In the genomic region with DNA sequence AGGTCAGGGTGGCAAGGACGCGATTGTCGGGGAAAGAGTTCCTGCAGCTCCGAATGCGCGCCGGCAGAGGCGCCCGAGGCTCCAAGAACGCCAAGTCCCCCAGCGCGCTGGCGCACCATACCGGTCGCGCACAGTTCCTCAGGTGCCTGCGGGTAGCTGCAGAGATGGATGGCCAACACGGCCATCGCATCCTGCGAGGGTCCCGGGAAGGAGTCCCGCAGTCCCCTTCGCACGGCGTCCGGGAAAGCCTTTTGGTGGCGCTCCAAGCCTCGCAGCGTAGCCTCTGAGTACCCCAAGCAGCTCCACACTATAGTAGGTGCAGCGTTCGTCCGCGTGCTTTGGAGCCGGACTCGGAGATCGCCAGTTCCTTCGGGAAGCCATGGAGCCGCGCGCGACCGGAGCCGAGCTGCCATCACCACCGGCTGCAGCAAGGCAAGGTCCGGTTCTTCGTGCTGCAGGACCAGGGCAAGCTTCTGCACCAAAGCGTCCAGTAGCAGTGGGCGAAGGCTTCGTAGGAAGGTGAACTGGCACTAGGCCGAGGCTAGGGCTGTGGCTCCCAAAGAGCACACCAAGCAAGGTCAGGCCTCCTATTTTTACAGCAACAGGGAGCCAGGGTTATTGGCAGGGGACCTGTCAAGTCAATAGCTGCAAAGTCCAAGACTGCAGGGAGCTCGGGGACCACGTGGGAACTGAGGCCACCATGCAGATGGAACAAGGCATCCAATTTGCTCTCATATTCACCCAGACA, we compare ENCODE assay signal across 7 mouse cellular contexts. TPM values are rescaled to one million over a fixed set of nuclear protein-coding genes. Genes with fewer than 3 reads are reported as not detected.
DNase-seq lines count a peak whose midpoint lies in the region; ATAC-seq and TF ChIP-seq lines count a peak whose summit lies in the region.

No protein-coding gene starts in this region.

- WGBS in thymus, adult 2 months: 12% methylated on average over 52 of the region's 52 CpGs
- 6% methylated on average over 52 of the region's 52 CpGs for WGBS in midbrain, embryonic 13.5 days

- no peaks in the 10 kb centered on the region for H3K9me3 ChIP-seq in midbrain, embryonic 13.5 days

- H3K9ac ChIP-seq in midbrain, embryonic 13.5 days (replicated peaks): peak overlapping the region; percentile 60

- peak; percentile 14 for DNase-seq in thymus, adult 2 months
- DNase-seq in thymus, adult 18-20 months: no peak
- peak; percentile 27 for DNase-seq in embryo, embryonic 11.5 days (ENCODE audit: low read depth, low spot score)
- peak; percentile 48 to 61 for DNase-seq in heart, postnatal 14 days
- peak; percentile 61 to 64 for DNase-seq in left cerebral cortex, postnatal 25 days (ENCODE audit: low spot score in 2 of 2)
- peak; percentile 63 for DNase-seq in testis, postnatal 10 days (ENCODE audit: low spot score)

- no peak overlapping the region for H3K27ac ChIP-seq in thymus, adult 2 months (ENCODE audit: control insufficient read depth, insufficient read depth, low read length)
- no peak overlapping the region for H3K27ac ChIP-seq in midbrain, embryonic 13.5 days

- intact Hi-C loops in heart, postnatal 14 days (cut with DNase I): no loop called here
- intact Hi-C loops in left cerebral cortex, postnatal 25 days (cut with DNase I): no loop called here

- no peak for TF ChIP-seq POLR2A in thymus, adult 2 months (IDR thresholded peaks at IDR 0.05; ENCODE audit: control insufficient read depth, extremely low read depth, insufficient read depth, low read length, poor library complexity)

- H3K36me3 ChIP-seq in thymus, adult 2 months (ENCODE audit: control insufficient read depth, insufficient read depth, low read length): no peaks in the 10 kb centered on the region
- no peaks in the 10 kb centered on the region for H3K36me3 ChIP-seq in midbrain, embryonic 13.5 days

- H3K4me2 ChIP-seq in midbrain, embryonic 13.5 days (replicated peaks): peak overlapping the region; percentile 71

- H3K4me1 ChIP-seq in thymus, adult 2 months (replicated peaks; ENCODE audit: control insufficient read depth, insufficient read depth, low read length): peaks cover 5% of the 10 kb centered on the region; the same call in 1 of the 2 replicates
- peaks cover 11% of the 10 kb centered on the region for H3K4me1 ChIP-seq in midbrain, embryonic 13.5 days (replicated peaks)

- no peak overlapping the region for H3K4me3 ChIP-seq in thymus, adult 2 months (ENCODE audit: control insufficient read depth, insufficient read depth, low read length)
- peak overlapping the region; percentile 40 for H3K4me3 ChIP-seq in midbrain, embryonic 13.5 days (replicated peaks)

- peak; percentile 79 for ATAC-seq in midbrain, embryonic 13.5 days

- TF ChIP-seq CTCF in thymus, adult 2 months (IDR thresholded peaks at IDR 0.05; ENCODE audit: borderline replicate concordance, control insufficient read depth, extremely low read depth, insufficient read depth, low read length, poor library complexity): peak; percentile 58; the same call in 1 of the 2 replicates

- peaks cover 4% of the 10 kb centered on the region; the same call in 1 of the 2 replicates for H3K27me3 ChIP-seq in thymus, adult 2 months (ENCODE audit: control insufficient read depth, insufficient read depth, low read length)
- H3K27me3 ChIP-seq in midbrain, embryonic 13.5 days: peaks cover 27% of the 10 kb centered on the region

RNA-seq across cellular contexts. Expression of a gene that starts 20.4 kb away (rescaled TPM):
- 99.8 and 110 TPM in 2 replicates for polyA plus RNA-seq in thymus, adult 2 months (2012; rRNA removed)
- total RNA-seq in heart, postnatal 14 days (2021): 100 to 1,000 TPM; 158 TPM
- total RNA-seq in left cerebral cortex, postnatal 25 days (2021): 100 to 1,000 TPM; 231 to 258 TPM
- 311 and 312 TPM in 2 replicates for polyA plus RNA-seq in midbrain, embryonic 13.5 days (2015; fragmentation: Nextera tagmentation; extraction: Ambion mirVana)

RNA-seq across cellular contexts. Expression of a gene that starts 21.3 kb away (rescaled TPM):
- polyA plus RNA-seq in thymus, adult 2 months (2012; rRNA removed): 64.6 and 68.4 TPM in 2 replicates
- 10 to 100 TPM; 53.4 to 55.2 TPM for total RNA-seq in heart, postnatal 14 days (2021)
- total RNA-seq in left cerebral cortex, postnatal 25 days (2021): 10 to 100 TPM; 13.7 to 14.7 TPM
- polyA plus RNA-seq in midbrain, embryonic 13.5 days (2015; fragmentation: Nextera tagmentation; extraction: Ambion mirVana): 118 and 122 TPM in 2 replicates

RNA-seq across cellular contexts. Expression of a gene that starts 51.9 kb away (rescaled TPM):
- polyA plus RNA-seq in thymus, adult 2 months (2012; rRNA removed): 0.32 and 0.55 TPM in 2 replicates
- under 1 TPM; 0.10 to 0.29 TPM for total RNA-seq in heart, postnatal 14 days (2021)
- total RNA-seq in left cerebral cortex, postnatal 25 days (2021): under 1 TPM; 0.16 to 0.30 TPM
- polyA plus RNA-seq in midbrain, embryonic 13.5 days (2015; fragmentation: Nextera tagmentation; extraction: Ambion mirVana): 0.45 and 0.70 TPM in 2 replicates

Comparison
In these comparisons a context has a peak if more than half of its experiments do, and no peak if none do; other contexts are left out.
1. DNase-seq: peak in thymus, adult 2 months (single experiment), embryo, embryonic 11.5 days (single experiment), heart, postnatal 14 days (2 of 2), left cerebral cortex, postnatal 25 days (2 of 2) and testis, postnatal 10 days (single experiment); none in thymus, adult 18-20 months (0 of 2).